Mouse (Mus musculus): ENCODE results near the gene Rps6ka2. TPM values are rescaled to one million over a fixed set of nuclear protein-coding genes. Genes with fewer than 3 reads are reported as not detected.
A peak's percentile ranks its signal among the peaks of the same experiment; 100 is the strongest.

Gene Rps6ka2
- polyA plus RNA-seq, 1 experiment from 2014 or later, result 16.0 TPM

DNA sequence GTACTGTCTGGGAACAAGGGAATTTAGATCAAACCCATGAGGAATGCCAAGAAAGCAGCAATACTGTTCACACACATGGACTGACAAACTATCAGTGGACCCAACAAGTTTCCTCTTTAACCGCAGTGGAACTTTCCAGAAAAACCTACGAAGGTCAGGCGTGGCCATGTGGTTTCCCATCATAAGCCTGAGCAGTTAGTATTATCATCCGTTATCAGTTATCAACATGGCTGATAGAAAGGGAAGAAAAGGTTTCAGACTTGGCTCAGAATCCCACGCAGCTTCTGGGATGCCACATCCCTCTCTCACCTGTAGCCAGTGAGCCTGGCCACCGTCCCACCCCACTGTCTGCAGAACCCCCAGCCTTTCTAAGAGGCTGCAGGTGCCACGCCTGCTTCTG lies 23.4 kb upstream of the Rps6ka2 start:
- H3K4me3 ChIP-seq, result no peak overlapping the region
- H3K4me2 ChIP-seq (replicated peaks), result no peak overlapping the region
- peaks cover 11% of the 10 kb centered on the region; the same call in 1 of the 2 replicates for H3K4me1 ChIP-seq
- no peaks in the 10 kb centered on the region for H3K27me3 ChIP-seq
- H3K27ac ChIP-seq, result no peak overlapping the region
- 92% methylated on average over 7 of the region's 7 CpGs for WGBS
- no peaks in the 10 kb centered on the region for H3K9me3 ChIP-seq
- ATAC-seq (ENCODE audit: low FRiP score, low read depth), result no peak
- H3K36me3 ChIP-seq, result no peaks in the 10 kb centered on the region
- H3K9ac ChIP-seq, result no peak overlapping the region

DNA sequence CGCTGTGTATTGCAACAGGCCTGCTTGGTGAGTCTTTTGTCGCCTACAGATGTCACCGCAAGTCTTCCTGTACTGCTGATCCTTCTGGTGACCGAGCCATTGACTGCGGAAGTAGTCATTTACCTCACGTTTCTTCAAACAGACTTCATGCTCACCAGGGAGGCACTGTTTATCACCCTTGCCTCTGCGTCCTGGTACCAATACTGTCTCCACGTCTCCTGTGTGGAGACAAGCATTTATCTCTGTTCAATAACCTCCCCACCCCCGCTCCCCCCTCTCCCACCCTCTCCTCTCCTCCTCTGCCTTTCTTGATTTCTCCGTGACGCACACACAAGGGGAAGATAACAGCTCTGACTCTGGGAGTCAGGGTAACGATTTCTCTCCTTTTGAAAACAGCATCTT lies 22.0 kb upstream of the Rps6ka2 start:
- no peak overlapping the region for H3K4me3 ChIP-seq
- H3K27ac ChIP-seq, result no peak overlapping the region
- H3K4me2 ChIP-seq (replicated peaks), result no peak overlapping the region
- no peaks in the 10 kb centered on the region for H3K36me3 ChIP-seq
- no peak for ATAC-seq (ENCODE audit: low FRiP score, low read depth)
- no peak overlapping the region for H3K9ac ChIP-seq
- no peaks in the 10 kb centered on the region for H3K27me3 ChIP-seq
- peaks cover 11% of the 10 kb centered on the region; the same call in 1 of the 2 replicates for H3K4me1 ChIP-seq
- 50% methylated on average over 12 of the region's 12 CpGs for WGBS
- H3K9me3 ChIP-seq, result no peaks in the 10 kb centered on the region

GRCm38 (mm10) chr17:7149328-7150195 lies 20.4 kb upstream of the Rps6ka2 start:
- Histone ChIP-seq H3K4me2 (replicated peaks) (no peak overlapping the region), H3K9me3 (no peaks in the 10 kb centered on the region), H3K27ac (no peak overlapping the region), H3K4me3 (no peak overlapping the region), H3K9ac (no peak overlapping the region), H3K27me3 (no peaks in the 10 kb centered on the region), H3K36me3 (no peaks in the 10 kb centered on the region), H3K4me1 (peaks cover 11% of the 10 kb centered on the region; the same call in 1 of the 2 replicates)
- ATAC-seq (ENCODE audit: low FRiP score, low read depth), result no peak
- WGBS, result 91% methylated on average over 11 of the region's 11 CpGs

DNA sequence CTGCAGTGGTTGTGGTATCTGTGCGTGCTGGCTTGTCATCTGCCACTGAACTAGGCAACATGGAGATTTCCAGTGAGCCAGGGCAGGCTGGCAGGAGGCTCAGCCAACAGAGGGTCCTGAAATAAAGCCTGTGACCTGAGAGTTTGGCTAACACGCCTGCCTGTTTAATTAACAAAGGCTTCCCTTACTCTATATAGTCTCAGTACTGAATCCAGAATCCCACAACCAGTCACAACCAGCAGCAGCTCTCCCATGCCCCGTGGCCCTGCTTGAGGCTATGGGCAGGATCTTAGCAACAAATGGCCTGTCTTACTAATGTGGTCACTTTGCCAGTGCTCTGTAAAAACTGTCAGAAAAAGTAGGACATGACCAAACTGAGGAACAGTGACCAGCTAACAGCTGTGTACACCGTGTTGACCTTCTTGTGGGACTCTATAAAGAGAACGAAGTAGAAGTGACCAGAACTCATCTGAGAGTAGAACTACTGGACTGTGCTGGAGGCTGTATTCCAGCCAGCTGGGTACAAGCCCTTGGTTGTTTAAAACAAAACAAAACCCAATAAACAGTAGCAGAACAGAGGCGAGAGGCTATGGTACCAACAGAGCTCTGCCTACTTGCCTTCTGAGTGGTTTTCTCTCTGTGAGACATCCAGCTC lies 18.3 kb upstream of the Rps6ka2 start:
- Histone ChIP-seq H3K9ac (no peak overlapping the region), H3K9me3 (no peaks in the 10 kb centered on the region), H3K4me1 (no peaks in the 10 kb centered on the region), H3K4me2 (replicated peaks) (no peak overlapping the region), H3K27ac (no peak overlapping the region), H3K27me3 (no peaks in the 10 kb centered on the region), H3K4me3 (no peak overlapping the region), H3K36me3 (no peaks in the 10 kb centered on the region)
- WGBS, result 66% methylated on average over 6 of the region's 6 CpGs
- ATAC-seq (ENCODE audit: low FRiP score, low read depth), result no peak

- Histone ChIP-seq H3K4me2 (replicated peaks) (no peak overlapping the region), H3K4me3 (no peak overlapping the region), H3K36me3 (no peaks in the 10 kb centered on the region), H3K9ac (no peak overlapping the region), H3K27ac (no peak overlapping the region), H3K9me3 (no peaks in the 10 kb centered on the region), H3K27me3 (no peaks in the 10 kb centered on the region), H3K4me1 (no peaks in the 10 kb centered on the region)
- 89% methylated on average over 7 of the region's 7 CpGs for WGBS
- ATAC-seq (ENCODE audit: low FRiP score, low read depth), result no peak
Observed at GRCm38 (mm10) chr17:7152662-7153061, 17.3 kb upstream of the Rps6ka2 start.

GRCm38 (mm10) chr17:7163955-7164354 lies 6.0 kb upstream of the Rps6ka2 start:
- H3K4me1 ChIP-seq, result peaks cover 4% of the 10 kb centered on the region
- no peak overlapping the region for H3K4me2 ChIP-seq (replicated peaks)
- H3K4me3 ChIP-seq, result no peak overlapping the region
- 44% methylated on average over 3 of the region's 3 CpGs for WGBS
- no peaks in the 10 kb centered on the region for H3K9me3 ChIP-seq
- no peak overlapping the region for H3K9ac ChIP-seq
- no peak overlapping the region for H3K27ac ChIP-seq
- no peak for ATAC-seq (ENCODE audit: low FRiP score, low read depth)
- H3K27me3 ChIP-seq, result no peaks in the 10 kb centered on the region
- H3K36me3 ChIP-seq, result no peaks in the 10 kb centered on the region

GRCm38 (mm10) chr17:7165524-7165923 lies 4.4 kb upstream of the Rps6ka2 start:
- H3K4me1 ChIP-seq, result peaks cover 8% of the 10 kb centered on the region
- H3K4me3 ChIP-seq, result no peak overlapping the region
- no peaks in the 10 kb centered on the region for H3K9me3 ChIP-seq
- WGBS, result 95% methylated on average over 7 of the region's 7 CpGs
- H3K27me3 ChIP-seq, result no peaks in the 10 kb centered on the region
- H3K36me3 ChIP-seq, result no peaks in the 10 kb centered on the region
- H3K27ac ChIP-seq, result no peak overlapping the region
- ATAC-seq (ENCODE audit: low FRiP score, low read depth), result no peak
- H3K9ac ChIP-seq, result no peak overlapping the region
- no peak overlapping the region for H3K4me2 ChIP-seq (replicated peaks)

DNA sequence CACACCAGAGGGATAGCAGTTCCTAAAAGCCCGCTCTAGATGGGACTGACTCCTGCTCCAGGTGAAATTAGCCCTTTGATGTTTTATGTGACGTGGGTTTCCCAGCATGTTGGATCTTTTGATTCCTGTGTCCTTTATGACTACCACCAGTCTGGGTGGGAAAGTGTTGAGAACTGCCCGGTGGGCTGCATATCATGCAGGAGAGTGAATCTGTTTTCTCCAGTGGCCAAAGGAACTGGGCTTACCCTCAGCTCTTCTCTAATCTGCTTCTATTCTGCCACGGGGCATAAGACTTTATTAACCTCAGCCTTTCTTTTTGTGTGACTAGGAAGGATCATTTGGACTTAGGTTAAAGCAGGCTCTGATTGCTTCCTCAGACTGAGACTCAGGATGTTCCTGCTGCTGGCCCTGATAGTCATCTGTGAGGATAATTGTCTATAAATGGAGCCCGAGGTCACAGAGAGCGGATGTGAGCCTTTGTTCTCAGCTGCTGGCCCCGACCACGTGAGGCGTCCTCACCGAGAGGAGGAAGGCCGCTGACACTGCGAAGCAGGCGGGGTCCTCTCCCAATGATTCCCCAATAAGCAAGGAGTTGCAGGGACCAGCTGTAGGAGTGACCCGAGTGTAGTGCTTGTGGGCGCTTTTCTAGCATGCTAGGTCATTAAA lies 821 bp upstream of the Rps6ka2 start:
- H3K9me3 ChIP-seq, result no peaks in the 10 kb centered on the region
- WGBS, result 6% methylated on average over 15 of the region's 15 CpGs
- no peaks in the 10 kb centered on the region for H3K36me3 ChIP-seq

DNA sequence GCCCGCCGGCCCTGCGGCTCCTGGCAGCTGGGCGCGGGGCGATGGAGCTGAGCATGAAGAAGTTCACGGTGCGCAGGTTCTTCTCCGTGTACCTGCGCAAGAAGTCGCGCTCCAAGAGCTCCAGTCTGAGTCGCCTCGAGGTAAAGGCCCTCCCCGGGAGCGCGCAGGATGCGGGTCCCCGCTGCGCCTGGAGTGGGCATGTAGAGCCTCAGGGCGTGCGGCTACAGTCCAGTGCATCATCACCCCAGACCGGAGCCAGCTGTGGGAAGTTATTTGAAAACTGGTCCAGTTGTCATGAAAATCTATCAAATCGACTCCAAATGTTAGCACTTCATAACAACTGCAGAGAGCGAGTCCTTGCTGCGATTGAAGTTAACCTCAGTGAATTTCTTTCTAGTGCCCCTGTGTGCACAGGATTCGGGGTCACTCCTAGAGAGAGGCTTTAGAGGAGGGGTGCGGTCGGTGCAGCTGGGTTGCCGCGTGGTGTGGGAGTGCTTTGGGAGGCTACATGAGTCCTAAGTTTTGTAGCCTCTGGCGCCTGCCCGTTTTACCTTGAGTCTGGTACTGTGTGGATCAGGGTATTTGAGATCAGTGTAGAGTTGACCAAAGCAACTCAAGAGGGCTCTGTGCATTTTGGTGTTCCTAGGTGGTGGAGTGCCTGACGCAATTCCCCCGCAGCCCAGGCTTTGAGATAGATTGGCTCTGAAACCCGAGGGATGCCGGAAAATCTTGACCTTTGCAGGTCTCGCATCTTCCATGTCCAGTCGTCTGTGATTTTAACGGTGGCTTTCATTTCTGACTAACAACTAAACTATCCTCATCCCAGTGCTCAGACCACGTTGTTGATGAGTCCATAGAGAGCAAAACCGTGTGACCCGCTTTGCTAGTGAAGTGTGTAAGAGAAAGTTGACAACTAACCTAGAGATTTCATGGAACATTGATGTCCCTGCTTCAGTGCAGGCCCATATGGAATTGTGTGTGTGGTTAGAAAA lies 685 bp downstream of the Rps6ka2 start:
- Histone ChIP-seq H3K4me2 (replicated peaks) (peak overlapping the region; percentile 88), H3K9me3 (no peaks in the 10 kb centered on the region), H3K4me3 (peak overlapping the region; percentile 80), H3K4me1 (peaks cover 27% of the 10 kb centered on the region), H3K27ac (peak overlapping the region; percentile 72; the same call in 1 of the 2 replicates), H3K27me3 (no peaks in the 10 kb centered on the region), H3K36me3 (no peaks in the 10 kb centered on the region), H3K9ac (peak overlapping the region; percentile 79)
- under 1% methylated on average over 43 of the region's 43 CpGs for WGBS
- peak; percentile 30 for ATAC-seq (ENCODE audit: low FRiP score, low read depth)

More for the DNA sequence above, 821 bp upstream of the Rps6ka2 start:
- H3K27me3 ChIP-seq, result no peaks in the 10 kb centered on the region
- ATAC-seq (ENCODE audit: low FRiP score, low read depth), result peak; percentile 48
- peak overlapping the region; percentile 67; the same call in 1 of the 2 replicates for H3K27ac ChIP-seq
- H3K4me3 ChIP-seq, result peak overlapping the region; percentile 80
- H3K4me2 ChIP-seq (replicated peaks), result peak overlapping the region; percentile 75
- peaks cover 27% of the 10 kb centered on the region for H3K4me1 ChIP-seq
- H3K9ac ChIP-seq, result peak overlapping the region; percentile 61

DNA sequence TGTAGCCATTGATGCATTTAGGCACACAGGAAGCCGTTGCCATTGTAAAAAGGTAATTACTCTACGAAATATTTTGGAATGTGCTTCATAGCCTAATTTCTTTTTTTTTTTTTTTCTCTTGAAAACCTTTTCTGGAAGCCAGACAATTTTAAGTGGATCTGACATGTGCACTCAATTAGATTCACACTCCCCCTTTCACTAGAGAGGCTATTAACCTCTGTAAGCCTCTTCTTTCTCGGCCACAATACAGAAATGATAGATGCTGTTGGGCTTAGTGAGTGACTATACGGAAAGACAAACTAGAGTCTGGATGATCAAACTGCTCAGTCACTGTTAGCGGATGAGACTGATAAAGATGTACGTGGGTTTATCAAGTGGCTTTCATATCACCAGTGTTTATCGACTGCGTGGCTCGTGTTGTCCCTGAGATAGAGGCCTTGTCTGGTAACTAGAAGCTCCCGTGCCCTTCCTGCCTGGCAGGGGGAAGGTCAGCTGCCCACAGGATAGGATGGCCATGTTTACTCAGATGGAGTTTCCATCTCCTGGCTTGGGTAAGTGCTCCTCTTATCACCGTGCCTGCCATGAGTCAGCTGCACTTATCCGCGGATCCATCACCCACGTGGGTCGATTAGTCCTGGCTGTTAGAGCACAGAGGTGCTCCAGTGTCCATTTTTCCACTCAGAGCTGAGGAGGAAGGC lies 3.6 kb downstream of the Rps6ka2 start:
- Histone ChIP-seq H3K4me3 (no peak overlapping the region), H3K27ac (no peak overlapping the region), H3K27me3 (no peaks in the 10 kb centered on the region), H3K4me2 (replicated peaks) (no peak overlapping the region), H3K9me3 (no peaks in the 10 kb centered on the region), H3K4me1 (peaks cover 36% of the 10 kb centered on the region), H3K36me3 (no peaks in the 10 kb centered on the region), H3K9ac (no peak overlapping the region)
- 53% methylated on average over 15 of the region's 15 CpGs for WGBS
- ATAC-seq (ENCODE audit: low FRiP score, low read depth), result no peak

DNA sequence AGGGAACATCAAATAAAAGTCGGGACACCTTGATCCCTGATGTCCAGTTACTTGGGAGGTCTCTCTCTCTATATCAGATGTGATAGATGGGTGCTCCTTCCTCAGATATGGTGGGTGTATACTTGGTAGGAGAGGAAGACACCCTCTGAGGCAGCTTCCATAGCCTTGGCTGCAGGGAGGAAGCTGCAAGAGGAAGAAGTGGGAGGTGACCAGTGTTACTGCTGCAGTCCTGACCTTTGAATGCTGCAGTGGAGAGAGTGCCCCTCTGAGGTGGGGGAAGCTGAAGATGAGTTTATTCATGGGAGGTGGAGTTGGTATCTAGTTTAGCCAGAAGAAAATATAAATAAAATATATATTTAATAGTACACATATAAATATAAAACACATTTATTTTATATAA lies 5.4 kb downstream of the Rps6ka2 start:
- H3K27me3 ChIP-seq, result no peaks in the 10 kb centered on the region
- no peak overlapping the region for H3K4me3 ChIP-seq
- H3K36me3 ChIP-seq, result no peaks in the 10 kb centered on the region
- H3K9me3 ChIP-seq, result no peaks in the 10 kb centered on the region
- no peak for ATAC-seq (ENCODE audit: low FRiP score, low read depth)
- H3K4me1 ChIP-seq, result peaks cover 30% of the 10 kb centered on the region
- no peak overlapping the region for H3K9ac ChIP-seq
- no peak overlapping the region for H3K4me2 ChIP-seq (replicated peaks)
- WGBS, result 94% methylated on average over 1 of the region's 1 CpGs
- no peak overlapping the region for H3K27ac ChIP-seq

All from limb, embryonic 13.5 days (tissue).